Mouse (Mus musculus): ENCODE data around the gene Arid4a. TPM values are rescaled to one million over a fixed set of nuclear protein-coding genes. Genes with fewer than 3 reads are reported as not detected.

The Arid4a gene
- total RNA-seq, 1 experiment, result 10.9 TPM

GRCm38 (mm10) chr12:71141189-71141588, 125.4 kb downstream of the Arid4a start:
- Histone ChIP-seq H3K27ac (ENCODE audit: insufficient read depth, low read depth, low read length, poor library complexity, severe bottlenecking) (no peak overlapping the region), H3K9me3 (ENCODE audit: control insufficient read depth, insufficient read depth, low read depth, low read length) (no peaks in the 10 kb centered on the region), H3K4me1 (ENCODE audit: control insufficient read depth in 2 of 2, insufficient read depth in 2 of 2, low read length in 2 of 2, poor library complexity in 1 of 2) (peaks cover 0 to 3% of the 10 kb centered on the region in 2 experiments; a peak in 1 of 4 replicates), H3K9ac (ENCODE audit: insufficient read depth, low read depth, low read length, poor library complexity, severe bottlenecking) (no peak overlapping the region), H3K4me3 (ENCODE audit: insufficient read depth in 1 of 2, low read depth in 1 of 2, low read length in 2 of 2, poor library complexity in 1 of 2, severe bottlenecking in 1 of 2) (no peak overlapping the region), H3K36me3 (ENCODE audit: control insufficient read depth, insufficient read depth, low read length, poor library complexity, severe bottlenecking) (peaks cover 18% of the 10 kb centered on the region)
- no peak for DNase-seq (ENCODE audit: low read depth, low spot score)
- TF ChIP-seq ZNF384 (IDR thresholded peaks at IDR 0.05; ENCODE audit: low read depth, low read length) (no peak), HCFC1 (IDR thresholded peaks at IDR 0.05; ENCODE audit: borderline replicate concordance, insufficient read depth, low read length) (no peak), CHD2 (IDR thresholded peaks at IDR 0.05; ENCODE audit: low read depth, low read length) (no peak), ZC3H11A (IDR thresholded peaks at IDR 0.05; ENCODE audit: borderline replicate concordance, low read depth, low read length) (no peak), MAFK (IDR thresholded peaks at IDR 0.05; ENCODE audit: insufficient read depth, low read depth, low read length) (no peak)
- in situ Hi-C loops (cut with MboI; ENCODE audit: low sequenced_read_pairs in 2 of 2, unreplicated experiment in 2 of 2), result no loop called here

GRCm38 (mm10) chr12:71147641-71148040, 131.9 kb downstream of the Arid4a start:
- no peak overlapping the region for H3K4me3 ChIP-seq (ENCODE audit: insufficient read depth in 1 of 2, low read depth in 1 of 2, low read length in 2 of 2, poor library complexity in 1 of 2, severe bottlenecking in 1 of 2)
- no peak overlapping the region for H3K9ac ChIP-seq (ENCODE audit: insufficient read depth, low read depth, low read length, poor library complexity, severe bottlenecking)
- no peaks in the 10 kb centered on the region for H3K9me3 ChIP-seq (ENCODE audit: control insufficient read depth, insufficient read depth, low read depth, low read length)
- no peaks in the 10 kb centered on the region for H3K4me1 ChIP-seq (ENCODE audit: control insufficient read depth in 2 of 2, insufficient read depth in 2 of 2, low read length in 2 of 2, poor library complexity in 1 of 2)
- peaks cover 30% of the 10 kb centered on the region for H3K36me3 ChIP-seq (ENCODE audit: control insufficient read depth, insufficient read depth, low read length, poor library complexity, severe bottlenecking)
- H3K27ac ChIP-seq (ENCODE audit: insufficient read depth, low read depth, low read length, poor library complexity, severe bottlenecking), result no peak overlapping the region
- TF ChIP-seq ZNF384 (IDR thresholded peaks at IDR 0.05; ENCODE audit: low read depth, low read length), result no peak
- no peak for TF ChIP-seq MAFK (IDR thresholded peaks at IDR 0.05; ENCODE audit: insufficient read depth, low read depth, low read length)
- TF ChIP-seq HCFC1 (IDR thresholded peaks at IDR 0.05; ENCODE audit: borderline replicate concordance, insufficient read depth, low read length), result no peak
- TF ChIP-seq ZC3H11A (IDR thresholded peaks at IDR 0.05; ENCODE audit: borderline replicate concordance, low read depth, low read length), result no peak
- no peak for TF ChIP-seq CHD2 (IDR thresholded peaks at IDR 0.05; ENCODE audit: low read depth, low read length)
- in situ Hi-C loops (cut with MboI; ENCODE audit: low sequenced_read_pairs in 2 of 2, unreplicated experiment in 2 of 2), result no loop called here
- peak; percentile 40 for DNase-seq (ENCODE audit: low read depth, low spot score)

Other genes starting within 250 kb of the Arid4a start
- 12.8 and 22.5 TPM in 2 replicates for gene Frmd6, start 190.5 kb upstream of the Arid4a start, total RNA-seq (2012; rRNA removed)
- 68.8 and 86.2 TPM in 2 replicates for gene Actr10, start 78.1 kb upstream of the Arid4a start, total RNA-seq (2012; rRNA removed)
- gene Psma3, start 41.4 kb upstream of the Arid4a start, total RNA-seq (2012; rRNA removed), result 209 and 306 TPM in 2 replicates
- not detected in 2 replicates for gene Tomm20l, start 95.4 kb downstream of the Arid4a start, total RNA-seq (2012; rRNA removed)
- gene Timm9, start 120.7 kb downstream of the Arid4a start, total RNA-seq (2012; rRNA removed), result 32.7 and 42.0 TPM in 2 replicates
- 18.3 and 20.0 TPM in 2 replicates for gene 2700049A03Rik, start 120.9 kb downstream of the Arid4a start, total RNA-seq (2012; rRNA removed)

Measured in ES-E14 (cell line).